Mouse (Mus musculus) ES-Bruce4 (cell line): Measurements from ENCODE around the gene Ubr3. TPM values are rescaled to one million over a fixed set of nuclear protein-coding genes. Genes with fewer than 3 reads are reported as not detected.
"Not testable (repeated sequence)": the region's sequence is repeated elsewhere in the genome, so short reads cannot be mapped to it uniquely, and the experiment has no call there.

Experiments
- H3K27ac ChIP-seq: 2 replicates; pipeline ENCODE4 v1.5.1; 2012; ENCODE audit warnings: low read length, inconsistent platforms; ENCODE audit not compliant: insufficient read depth
- H3K27me3 ChIP-seq: 2 replicates; pipeline ENCODE4 v1.6.1; 2012; ENCODE audit warnings: mild to moderate bottlenecking, low read length, inconsistent platforms; ENCODE audit not compliant: control insufficient read depth, poor library complexity, insufficient read depth, severe bottlenecking
- H3K36me3 ChIP-seq: 2 replicates; pipeline ENCODE4 v1.6.1; 2012; ENCODE audit warnings: inconsistent platforms, mild to moderate bottlenecking, low read length, moderate library complexity; ENCODE audit not compliant: control insufficient read depth, poor library complexity, insufficient read depth, severe bottlenecking
- H3K4me1 ChIP-seq: one replicate; pipeline ENCODE4 v1.8.1; 2011; ENCODE audit warnings: low read length; ENCODE audit not compliant: control insufficient read depth, insufficient read depth
- H3K4me3 ChIP-seq: 2 replicates; pipeline ENCODE4 v1.5.1; 2011; ENCODE audit warnings: low read depth, mild to moderate bottlenecking, low read length
- H3K9ac ChIP-seq: 2 replicates; pipeline ENCODE4 v1.6.1; 2012; ENCODE audit warnings: low read depth, mild to moderate bottlenecking, inconsistent platforms; ENCODE audit not compliant: poor library complexity, severe bottlenecking
- H3K9me3 ChIP-seq: replicated peaks from 2 replicates; pipeline ENCODE4 v1.6.1; 2012; ENCODE audit warnings: mild to moderate bottlenecking, low read length, inconsistent platforms; ENCODE audit not compliant: control insufficient read depth, poor library complexity, insufficient read depth, severe bottlenecking
- CTCF ChIP-seq: IDR thresholded peaks from one replicate; pipeline ENCODE4 v1.8.1; 2011; ENCODE audit warnings: low read depth, low read length
- EP300 ChIP-seq: IDR thresholded peaks from 2 replicates; pipeline ENCODE4 v1.6.1; 2011; ENCODE audit warnings: low read depth, low read length; ENCODE audit not compliant: insufficient read depth
- POLR2A ChIP-seq: IDR thresholded peaks from one replicate; pipeline ENCODE4 v1.8.1; 2011; ENCODE audit warnings: low read length; ENCODE audit not compliant: insufficient read depth
- polyA plus RNA-seq: library from polyadenylated mRNA; stranded (reverse); fragments of >200 nt; gene quantifications from 2 replicates; pipeline ENCODE4 v1.2.4, GENCODE M21; 2011; ENCODE audit warnings: low read depth; ENCODE audit not compliant: missing spikeins, insufficient read depth, insufficient read length

Ubr3 gene
- polyA plus RNA-seq, 1 experiment, result 65.6 TPM

GRCm38 (mm10) chr2:69897618-69898575, 851 bp downstream of the Ubr3 start:
- TF ChIP-seq EP300 (no peak), POLR2A (no peak), CTCF (no peak)
- Histone ChIP-seq H3K27me3 (no peaks in the 10 kb centered on the region), H3K36me3 (peaks cover 2% of the 10 kb centered on the region; the same call in 1 of the 2 replicates), H3K4me3 (peak overlapping the region; percentile 89), H3K9me3 (no peaks in the 10 kb centered on the region), H3K27ac (no peak overlapping the region), H3K9ac (peak overlapping the region; percentile 97), H3K4me1 (peaks cover 1% of the 10 kb centered on the region)

DNA sequence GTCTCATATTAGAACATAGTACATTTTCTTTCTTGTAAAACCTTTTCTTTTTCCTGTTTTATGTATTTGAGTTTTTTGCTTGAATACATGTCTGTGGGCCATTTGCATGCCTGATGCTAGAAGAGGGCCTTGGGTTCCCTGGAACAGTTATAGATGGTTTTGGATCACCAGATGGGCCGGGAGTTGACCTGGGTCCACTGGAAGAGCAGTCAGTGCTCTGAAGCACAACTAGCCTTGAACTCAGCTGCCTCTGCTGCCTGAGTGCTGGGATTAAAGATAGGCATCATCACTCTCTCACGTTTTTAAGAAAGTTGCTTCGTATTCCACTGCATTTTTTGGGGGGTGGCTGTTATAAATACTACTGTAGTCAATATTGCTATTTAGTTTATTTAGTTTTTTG, 6.5 kb downstream of the Ubr3 start:
- H3K4me1 ChIP-seq, result no peaks in the 10 kb centered on the region
- H3K36me3 ChIP-seq, result peaks cover 2% of the 10 kb centered on the region; the same call in 1 of the 2 replicates
- H3K9me3 ChIP-seq, result no peaks in the 10 kb centered on the region
- no peak for TF ChIP-seq EP300
- TF ChIP-seq CTCF, result no peak
- no peak for TF ChIP-seq POLR2A
- H3K27me3 ChIP-seq, result no peaks in the 10 kb centered on the region
- H3K9ac ChIP-seq, result no peak overlapping the region
- no peak overlapping the region for H3K27ac ChIP-seq
- H3K4me3 ChIP-seq, result no peak overlapping the region

DNA sequence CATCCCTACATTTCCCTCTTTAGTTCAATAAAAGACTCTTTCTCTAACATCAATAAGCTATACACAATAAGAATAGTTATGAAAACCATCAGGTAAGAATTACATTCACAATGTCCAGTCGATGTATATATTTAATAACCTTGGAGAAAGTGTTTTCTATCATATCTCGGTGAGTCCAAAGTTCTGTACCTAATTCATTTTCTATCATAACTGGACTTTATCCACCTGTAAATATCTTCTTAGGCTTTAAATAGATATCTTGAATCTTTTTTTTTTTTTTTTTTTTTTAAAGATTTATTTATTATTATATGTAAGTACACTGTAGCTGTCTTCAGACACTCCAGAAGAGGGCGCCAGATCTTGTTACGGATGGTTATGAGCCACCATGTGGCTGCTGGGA, 10.3 kb downstream of the Ubr3 start:
- not testable (repeated sequence) for H3K9me3 ChIP-seq, H3K27me3 ChIP-seq, H3K27ac ChIP-seq, H3K4me1 ChIP-seq, H3K9ac ChIP-seq, H3K36me3 ChIP-seq, H3K4me3 ChIP-seq

GRCm38 (mm10) chr2:69912801-69913200, 15.8 kb downstream of the Ubr3 start:
- H3K27ac ChIP-seq, result peak overlapping the region; percentile 88
- no peak overlapping the region; the same call in 1 of the 2 replicates for H3K9ac ChIP-seq

DNA sequence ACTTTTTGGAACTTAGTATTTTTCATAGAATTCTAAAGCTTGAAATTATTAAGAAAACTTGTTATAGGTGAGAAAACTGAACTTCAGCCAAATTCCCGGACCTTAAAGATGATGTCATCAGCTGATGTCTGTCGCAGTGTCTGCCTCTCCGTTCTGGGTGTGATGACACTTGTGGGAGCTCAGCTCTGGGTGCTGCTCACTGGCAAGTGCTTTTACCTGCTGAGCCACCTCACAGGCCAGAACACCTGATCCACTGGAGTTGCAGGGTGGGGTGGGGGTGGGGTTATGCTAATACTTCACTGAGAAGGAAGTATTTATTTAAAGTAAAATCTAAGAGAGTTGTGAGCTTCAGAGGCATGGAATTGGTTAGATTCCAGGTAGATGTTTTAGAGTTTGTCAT, 20.3 kb downstream of the Ubr3 start:
- H3K4me3 ChIP-seq, result no peak overlapping the region
- H3K27me3 ChIP-seq, result no peaks in the 10 kb centered on the region
- TF ChIP-seq EP300 (no peak), POLR2A (no peak), CTCF (no peak)
- no peaks in the 10 kb centered on the region for H3K9me3 ChIP-seq
- no peak overlapping the region for H3K27ac ChIP-seq
- peaks cover 19% of the 10 kb centered on the region for H3K36me3 ChIP-seq
- H3K9ac ChIP-seq, result no peak overlapping the region
- H3K4me1 ChIP-seq, result peaks cover 2% of the 10 kb centered on the region

More at GRCm38 (mm10) chr2:69912801-69913200, 15.8 kb downstream of the Ubr3 start:
- peaks cover 2% of the 10 kb centered on the region for H3K4me1 ChIP-seq
- H3K27me3 ChIP-seq, result no peaks in the 10 kb centered on the region
- no peak overlapping the region for H3K4me3 ChIP-seq
- TF ChIP-seq POLR2A, result no peak
- TF ChIP-seq EP300, result no peak
- TF ChIP-seq CTCF, result no peak
- H3K9me3 ChIP-seq, result no peaks in the 10 kb centered on the region
- H3K36me3 ChIP-seq, result peaks cover 8% of the 10 kb centered on the region

DNA sequence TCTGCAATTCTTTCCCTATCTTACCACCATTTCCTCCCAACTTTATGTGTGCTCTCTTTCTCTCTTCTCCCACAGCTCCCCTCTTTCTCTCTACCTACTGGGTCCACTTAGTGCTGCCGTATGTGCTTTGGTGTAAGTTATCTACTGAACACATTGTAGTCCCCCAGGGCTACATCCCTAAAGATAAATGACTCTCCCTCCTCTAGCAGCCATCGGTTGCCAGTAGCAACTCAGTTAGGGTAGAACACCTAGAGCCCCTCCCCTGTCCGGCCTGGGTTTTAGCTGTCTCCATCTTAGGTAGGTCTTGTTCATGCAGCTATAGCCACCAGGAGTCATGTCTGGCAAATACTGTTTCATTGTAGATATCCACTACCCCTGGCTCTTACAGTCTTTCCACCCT, 27.9 kb downstream of the Ubr3 start:
- H3K36me3 ChIP-seq, result peaks cover 18% of the 10 kb centered on the region

More for the DNA sequence above, 27.9 kb downstream of the Ubr3 start:
- Histone ChIP-seq H3K9ac (no peak overlapping the region), H3K27ac (no peak overlapping the region), H3K4me3 (no peak overlapping the region), H3K27me3 (no peaks in the 10 kb centered on the region), H3K4me1 (no peaks in the 10 kb centered on the region), H3K9me3 (no peaks in the 10 kb centered on the region)
- TF ChIP-seq POLR2A, result no peak
- TF ChIP-seq EP300, result no peak
- no peak for TF ChIP-seq CTCF
